Mouse (Mus musculus) hindbrain, embryonic 16.5 days (tissue): ENCODE measurements around the gene Zcchc24. TPM values are rescaled to one million over a fixed set of nuclear protein-coding genes. Genes with fewer than 3 reads are reported as not detected.
"Not testable (repeated sequence)": the region's sequence is repeated elsewhere in the genome, so short reads cannot be mapped to it uniquely, and the experiment has no call there.

Experiments
- ATAC-seq: fragments of 200-750 bp; cut with Nextera tagmentation; 2 replicates; pipeline ENCODE4 v1.8.0; 2017; ENCODE audit warnings: moderate TSS enrichment, moderate library complexity
- H3K27ac ChIP-seq: fragments of 300-500 bp; sonication (generic); 2 replicates; pipeline ENCODE4 v1.5.1; 2014; ENCODE audit warnings: low read depth, mild to moderate bottlenecking, control low read depth, low read length, moderate library complexity
- H3K27me3 ChIP-seq: fragments of 300-500 bp; sonication (generic); replicated peaks from 2 replicates; pipeline ENCODE4 v1.6.1; 2014; ENCODE audit warnings: low read length; ENCODE audit not compliant: control insufficient read depth, insufficient read depth
- H3K36me3 ChIP-seq: fragments of 300-500 bp; sonication (generic); 2 replicates; pipeline ENCODE4 v1.6.1; 2014; ENCODE audit warnings: mild to moderate bottlenecking, low read length, moderate library complexity, mixed read lengths; ENCODE audit not compliant: control insufficient read depth, insufficient read depth
- H3K4me1 ChIP-seq: fragments of 300-500 bp; sonication (generic); 2 replicates; pipeline ENCODE4 v1.6.1; 2014; ENCODE audit warnings: low read depth, low read length; ENCODE audit not compliant: control insufficient read depth, insufficient read depth
- H3K4me2 ChIP-seq: fragments of 300-500 bp; sonication (generic); 2 replicates; pipeline ENCODE4 v1.6.1; 2014; ENCODE audit warnings: mild to moderate bottlenecking, low read length, control low read depth, moderate library complexity
- H3K4me3 ChIP-seq: fragments of 300-500 bp; sonication (generic); 2 replicates; pipeline ENCODE4 v1.5.1; 2014; ENCODE audit warnings: mild to moderate bottlenecking, low read length, control low read depth, moderate library complexity
- H3K9ac ChIP-seq: fragments of 300-500 bp; sonication (generic); 2 replicates; pipeline ENCODE4 v1.6.1; 2014; ENCODE audit warnings: low read depth, mild to moderate bottlenecking, control low read depth, low read length, moderate library complexity
- H3K9me3 ChIP-seq: fragments of 300-500 bp; sonication (generic); 2 replicates; pipeline ENCODE4 v1.6.1; 2014; ENCODE audit warnings: mild to moderate bottlenecking, low read length, moderate library complexity; ENCODE audit not compliant: control insufficient read depth
- WGBS: fragments of 180-500 bp; shearing (Covaris S2); extraction: QIAGEN DNeasy Blood & Tissue Kit; methylation state at CpG from one replicate; pipeline ENCODE4 v1.1.7; 2014; 5-methylcytosine and 5-hydroxymethylcytosine counted together
- polyA plus RNA-seq: library from polyadenylated mRNA; unstranded; fragments of >200 nt; fragmentation: Nextera tagmentation; extraction: Ambion mirVana; gene quantifications from 2 replicates; pipeline ENCODE4 v1.2.1, GENCODE M21; 2015

Gene Zcchc24
- 10.1 and 17.2 TPM in 2 replicates for polyA plus RNA-seq

GRCm38 (mm10) chr14:25768915-25769625 is at the start of gene Zcchc24:
TSS of gene Zcchc24 (minus strand) at chr14:25769039.
- Histone ChIP-seq H3K4me3 (peak within 1 kb of the TSS; percentile 71), H3K4me2 (peak within 1 kb of the TSS; percentile 95), H3K36me3 (no peaks in the 10 kb centered on the region), H3K4me1 (peaks cover 15% of the 10 kb centered on the region), H3K27ac (peak within 1 kb of the TSS; percentile 55), H3K9me3 (no peaks in the 10 kb centered on the region), H3K27me3 (no peaks in the 10 kb centered on the region), H3K9ac (peak within 1 kb of the TSS; percentile 71)
- WGBS, result 1% methylated on average over 44 of the region's 55 CpGs
- peak; percentile 81 for ATAC-seq

- WGBS, result 10% methylated on average over 9 of the region's 9 CpGs
- H3K27me3 ChIP-seq, result no peaks in the 10 kb centered on the region
- no peak overlapping the region for H3K27ac ChIP-seq
- ATAC-seq, result peak; percentile 77
- no peak overlapping the region for H3K4me3 ChIP-seq
- H3K4me1 ChIP-seq, result no peaks in the 10 kb centered on the region
- no peaks in the 10 kb centered on the region for H3K9me3 ChIP-seq
- H3K36me3 ChIP-seq, result no peaks in the 10 kb centered on the region
- no peak overlapping the region for H3K9ac ChIP-seq
- H3K4me2 ChIP-seq, result no peak overlapping the region
These were observed 47.6 kb upstream of the Zcchc24 start for GRCm38 (mm10) chr14:25816416-25816815.

GRCm38 (mm10) chr14:25814140-25814539 is 45.3 kb upstream of the Zcchc24 start:
- no peaks in the 10 kb centered on the region for H3K36me3 ChIP-seq
- no peaks in the 10 kb centered on the region for H3K4me1 ChIP-seq
- H3K27ac ChIP-seq, result no peak overlapping the region
- ATAC-seq, result no peak
- H3K27me3 ChIP-seq, result no peaks in the 10 kb centered on the region
- no peak overlapping the region for H3K9ac ChIP-seq
- no peaks in the 10 kb centered on the region for H3K9me3 ChIP-seq
- H3K4me2 ChIP-seq, result no peak overlapping the region
- H3K4me3 ChIP-seq, result no peak overlapping the region

GRCm38 (mm10) chr14:25811026-25811425 is 42.2 kb upstream of the Zcchc24 start:
- H3K27me3 ChIP-seq, H3K4me2 ChIP-seq, ATAC-seq, H3K27ac ChIP-seq, H3K9ac ChIP-seq, H3K9me3 ChIP-seq, H3K4me1 ChIP-seq, H3K36me3 ChIP-seq, H3K4me3 ChIP-seq: not testable (repeated sequence)
- 87% methylated on average over 1 of the region's 1 CpGs for WGBS

GRCm38 (mm10) chr14:25806561-25806960 is 37.7 kb upstream of the Zcchc24 start:
- H3K27ac ChIP-seq, result no peak overlapping the region

GRCm38 (mm10) chr14:25805871-25806270 is 37.0 kb upstream of the Zcchc24 start:
- Histone ChIP-seq H3K4me1 (no peaks in the 10 kb centered on the region; the same call in none of the 2 replicates), H3K9ac (no peak overlapping the region), H3K9me3 (no peaks in the 10 kb centered on the region), H3K4me3 (no peak overlapping the region), H3K27me3 (no peaks in the 10 kb centered on the region), H3K36me3 (no peaks in the 10 kb centered on the region), H3K4me2 (no peak overlapping the region), H3K27ac (peak overlapping the region; percentile 44; the same call in 1 of the 2 replicates)
- 67% methylated on average over 7 of the region's 7 CpGs for WGBS
- peak; percentile 85 for ATAC-seq

More at GRCm38 (mm10) chr14:25806561-25806960, 37.7 kb upstream of the Zcchc24 start:
- H3K4me1 ChIP-seq, result no peaks in the 10 kb centered on the region; the same call in none of the 2 replicates
- H3K4me3 ChIP-seq, result no peak overlapping the region
- H3K27me3 ChIP-seq, result no peaks in the 10 kb centered on the region
- ATAC-seq, result no peak
- H3K9ac ChIP-seq, result no peak overlapping the region
- H3K9me3 ChIP-seq, result no peaks in the 10 kb centered on the region
- H3K4me2 ChIP-seq, result no peak overlapping the region
- WGBS, result 93% methylated on average over 7 of the region's 7 CpGs
- H3K36me3 ChIP-seq, result no peaks in the 10 kb centered on the region

GRCm38 (mm10) chr14:25803246-25803809 is 34.5 kb upstream of the Zcchc24 start:
- no peak overlapping the region for H3K4me3 ChIP-seq
- no peaks in the 10 kb centered on the region for H3K36me3 ChIP-seq
- no peak overlapping the region for H3K4me2 ChIP-seq
- H3K27ac ChIP-seq, result no peak overlapping the region
- no peaks in the 10 kb centered on the region for H3K9me3 ChIP-seq
- H3K9ac ChIP-seq, result no peak overlapping the region
- no peaks in the 10 kb centered on the region for H3K27me3 ChIP-seq
- no peak for ATAC-seq
- 34% methylated on average over 3 of the region's 3 CpGs for WGBS
- H3K4me1 ChIP-seq, result no peaks in the 10 kb centered on the region; the same call in none of the 2 replicates

- Histone ChIP-seq H3K4me2 (no peak overlapping the region), H3K36me3 (no peaks in the 10 kb centered on the region), H3K9ac (no peak overlapping the region), H3K27me3 (no peaks in the 10 kb centered on the region), H3K4me1 (no peaks in the 10 kb centered on the region; the same call in none of the 2 replicates), H3K9me3 (no peaks in the 10 kb centered on the region), H3K4me3 (no peak overlapping the region), H3K27ac (no peak overlapping the region)
- no peak for ATAC-seq
These were observed 33.7 kb upstream of the Zcchc24 start for GRCm38 (mm10) chr14:25802511-25802910.

- Histone ChIP-seq H3K4me1 (no peaks in the 10 kb centered on the region; the same call in none of the 2 replicates), H3K9ac (no peak overlapping the region; the same call in 1 of the 2 replicates), H3K4me3 (no peak overlapping the region), H3K36me3 (no peaks in the 10 kb centered on the region), H3K27ac (no peak overlapping the region), H3K9me3 (no peaks in the 10 kb centered on the region), H3K27me3 (no peaks in the 10 kb centered on the region), H3K4me2 (peak overlapping the region; percentile 20; the same call in 1 of the 2 replicates)
- peak; percentile 52; the same call in 1 of the 2 replicates for ATAC-seq
- WGBS, result 28% methylated on average over 19 of the region's 19 CpGs
These were observed 31.5 kb upstream of the Zcchc24 start for GRCm38 (mm10) chr14:25800166-25800960.
